Mouse (Mus musculus) erythroblast, embryonic 14.5 days (primary cell): ENCODE measurements around the gene Macrod2.

Source experiments
- GATA1 ChIP-seq: IDR thresholded peaks from 2 replicates; pipeline ENCODE4 v1.6.1; 2012; ENCODE audit warnings: low read length, inconsistent platforms, mixed read lengths
- TAL1 ChIP-seq: IDR thresholded peaks from 3 replicates; pipeline ENCODE4 v1.6.1; 2012; ENCODE audit warnings: low read length, inconsistent platforms, mixed read lengths

DNA sequence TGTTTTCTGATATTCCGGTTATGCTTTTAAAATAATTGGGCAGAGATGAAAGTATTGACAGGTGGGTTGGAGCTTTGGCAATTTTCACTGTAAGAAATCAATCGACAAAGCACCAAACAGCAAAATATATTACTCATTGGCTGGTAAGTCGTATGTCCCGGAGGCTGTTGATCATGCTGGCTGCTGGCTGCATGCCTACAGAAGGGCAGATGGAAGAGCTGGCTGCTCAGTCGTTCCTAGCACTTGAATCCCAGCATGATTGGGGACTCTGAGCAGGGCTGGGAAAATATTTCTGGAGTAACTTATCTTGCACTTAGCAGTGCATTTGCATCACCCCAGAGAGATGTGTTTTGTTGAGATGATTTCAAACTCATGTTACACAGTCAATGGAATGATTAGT, 1223.1 kb downstream of the Macrod2 start:
- no peak for TF ChIP-seq GATA1
- TF ChIP-seq TAL1 = no peak
